Mouse (Mus musculus) stomach, embryonic 14.5 days (tissue): ENCODE data around the gene Clip1. TPM values are rescaled to one million over a fixed set of nuclear protein-coding genes. Genes with fewer than 3 reads are reported as not detected.
A peak's percentile ranks its signal among the peaks of the same experiment; 100 is the strongest.

Experiments used
- ATAC-seq: fragments of 200-750 bp; cut with Nextera tagmentation; 2 replicates; pipeline ENCODE4 v1.8.0; 2017; ENCODE audit warnings: low read depth, moderate TSS enrichment; ENCODE audit not compliant: insufficient number of reproducible peaks, insufficient read depth, low FRiP score
- H3K27ac ChIP-seq: fragments of 300-500 bp; sonication (generic); 2 replicates; pipeline ENCODE4 v1.5.1; 2014; ENCODE audit warnings: mild to moderate bottlenecking, low read length, moderate library complexity, mixed read lengths
- H3K27me3 ChIP-seq: fragments of 300-500 bp; sonication (generic); 2 replicates; pipeline ENCODE4 v1.6.1; 2014; ENCODE audit warnings: low read length, control low read depth, mixed read lengths; ENCODE audit not compliant: control insufficient read depth, insufficient read depth
- H3K36me3 ChIP-seq: fragments of 300-500 bp; sonication (generic); 2 replicates; pipeline ENCODE4 v1.6.1; 2014; ENCODE audit warnings: mild to moderate bottlenecking, control low read depth, low read length, moderate library complexity, mixed read lengths; ENCODE audit not compliant: control insufficient read depth, insufficient read depth
- H3K4me1 ChIP-seq: fragments of 300-500 bp; sonication (generic); 2 replicates; pipeline ENCODE4 v1.6.1; 2014; ENCODE audit warnings: low read length, control low read depth, mixed read lengths; ENCODE audit not compliant: control insufficient read depth, insufficient read depth
- H3K4me2 ChIP-seq: fragments of 300-500 bp; sonication (generic); replicated peaks from 2 replicates; pipeline ENCODE4 v1.6.1; 2014; ENCODE audit warnings: low read depth, low read length, control low read depth
- H3K4me3 ChIP-seq: fragments of 300-500 bp; sonication (generic); 2 replicates; pipeline ENCODE4 v1.5.1; 2014; ENCODE audit warnings: low read depth, low read length, control low read depth
- H3K9ac ChIP-seq: fragments of 300-500 bp; sonication (generic); replicated peaks from 2 replicates; pipeline ENCODE4 v1.6.1; 2014; ENCODE audit warnings: low read depth, mild to moderate bottlenecking, control low read depth, low read length, moderate library complexity, mixed read lengths
- H3K9me3 ChIP-seq: fragments of 300-500 bp; sonication (generic); 2 replicates; pipeline ENCODE4 v1.6.1; 2016; ENCODE audit warnings: low read depth, low read length, control low read depth; ENCODE audit not compliant: control insufficient read depth
- WGBS: fragments of 180-500 bp; shearing (Covaris S2); extraction: QIAGEN DNeasy Blood & Tissue Kit; methylation state at CpG from one replicate; pipeline ENCODE4 v1.1.7; 2014; 5-methylcytosine and 5-hydroxymethylcytosine counted together
- polyA plus RNA-seq: library from polyadenylated mRNA; unstranded; fragments of >200 nt; fragmentation: Nextera tagmentation; extraction: Ambion mirVana; gene quantifications from 2 replicates; pipeline ENCODE4 v1.2.1, GENCODE M21; 2014

Gene Clip1
- polyA plus RNA-seq, 1 experiment from 2014 or later = 39.5 TPM

GRCm38 (mm10) chr5:123700625-123701024, 16.2 kb upstream of the Clip1 start:
- no peak for ATAC-seq
- Histone ChIP-seq H3K4me2 (no peak overlapping the region), H3K9me3 (no peaks in the 10 kb centered on the region), H3K4me3 (no peak overlapping the region), H3K27ac (no peak overlapping the region), H3K4me1 (no peaks in the 10 kb centered on the region), H3K27me3 (no peaks in the 10 kb centered on the region), H3K36me3 (peaks cover 64% of the 10 kb centered on the region), H3K9ac (no peak overlapping the region)
- WGBS = 60% methylated on average over 11 of the region's 11 CpGs

DNA sequence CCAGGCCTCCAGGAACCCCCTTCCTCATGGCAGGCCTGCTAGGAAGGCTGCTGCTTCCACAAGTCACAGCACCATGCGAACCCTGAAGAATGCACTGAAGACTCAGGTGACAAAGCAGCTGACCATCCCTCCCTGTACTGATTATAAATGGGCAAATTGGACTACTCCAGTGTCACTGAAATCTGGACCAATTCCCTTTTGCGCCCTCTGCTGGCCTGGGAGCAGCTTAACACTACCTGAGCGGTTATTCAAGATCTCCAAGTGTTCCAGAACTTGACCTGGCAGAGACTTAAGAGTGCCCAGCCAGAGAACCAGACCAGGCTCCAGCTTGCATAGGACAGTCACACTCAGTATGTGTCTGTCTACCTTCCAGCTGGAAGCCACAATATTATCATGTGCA, 14.8 kb upstream of the Clip1 start:
- no peak overlapping the region for H3K4me2 ChIP-seq
- H3K4me1 ChIP-seq = 0 out of 2 replicates have a peak, but pooled peaks cover 3% of the 10 kb centered on the region
- no peak overlapping the region for H3K9ac ChIP-seq
- no peak overlapping the region for H3K4me3 ChIP-seq
- H3K36me3 ChIP-seq = peaks cover 50% of the 10 kb centered on the region
- no peak for ATAC-seq
- no peak overlapping the region for H3K27ac ChIP-seq
- H3K27me3 ChIP-seq = no peaks in the 10 kb centered on the region
- 18% methylated on average over 3 of the region's 3 CpGs for WGBS
- no peaks in the 10 kb centered on the region for H3K9me3 ChIP-seq

DNA sequence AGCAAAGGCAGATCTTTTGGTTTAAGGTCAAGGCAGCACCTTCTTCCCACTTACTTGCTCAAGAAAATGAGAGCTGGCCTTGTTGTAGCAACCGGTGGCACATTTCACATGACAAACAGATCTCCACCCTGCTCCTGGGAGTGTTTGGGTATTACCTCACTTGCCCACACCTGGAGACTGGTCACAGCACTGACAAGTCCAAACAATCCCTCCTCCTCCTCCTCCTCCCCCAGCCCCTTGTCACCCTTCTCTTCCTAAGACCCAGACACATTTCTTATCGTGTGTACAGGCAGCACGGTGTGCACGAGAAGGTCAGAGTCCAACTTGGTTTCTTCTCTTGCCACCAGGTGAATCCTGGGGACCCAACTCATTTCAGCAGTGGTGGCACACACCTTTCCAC, 12.5 kb upstream of the Clip1 start:
- Histone ChIP-seq H3K4me1 (0 out of 2 replicates have a peak, but pooled peaks cover 4% of the 10 kb centered on the region), H3K4me3 (no peak overlapping the region), H3K9me3 (no peaks in the 10 kb centered on the region), H3K9ac (no peak overlapping the region), H3K36me3 (peaks cover 29% of the 10 kb centered on the region), H3K27ac (peak overlapping the region; percentile 48; the same call in 1 of the 2 replicates), H3K4me2 (no peak overlapping the region), H3K27me3 (no peaks in the 10 kb centered on the region)
- peak; percentile 64 for ATAC-seq
- 66% methylated on average over 4 of the region's 4 CpGs for WGBS

- Histone ChIP-seq H3K27me3 (no peaks in the 10 kb centered on the region), H3K4me2 (no peak overlapping the region), H3K27ac (no peak overlapping the region), H3K9ac (no peak overlapping the region), H3K4me1 (0 out of 2 replicates have a peak, but pooled peaks cover 4% of the 10 kb centered on the region), H3K36me3 (peaks cover 23% of the 10 kb centered on the region), H3K9me3 (no peaks in the 10 kb centered on the region), H3K4me3 (no peak overlapping the region)
- ATAC-seq = no peak
- 87% methylated on average over 7 of the region's 7 CpGs for WGBS
Measured at GRCm38 (mm10) chr5:123696244-123696643, 11.8 kb upstream of the Clip1 start.

DNA sequence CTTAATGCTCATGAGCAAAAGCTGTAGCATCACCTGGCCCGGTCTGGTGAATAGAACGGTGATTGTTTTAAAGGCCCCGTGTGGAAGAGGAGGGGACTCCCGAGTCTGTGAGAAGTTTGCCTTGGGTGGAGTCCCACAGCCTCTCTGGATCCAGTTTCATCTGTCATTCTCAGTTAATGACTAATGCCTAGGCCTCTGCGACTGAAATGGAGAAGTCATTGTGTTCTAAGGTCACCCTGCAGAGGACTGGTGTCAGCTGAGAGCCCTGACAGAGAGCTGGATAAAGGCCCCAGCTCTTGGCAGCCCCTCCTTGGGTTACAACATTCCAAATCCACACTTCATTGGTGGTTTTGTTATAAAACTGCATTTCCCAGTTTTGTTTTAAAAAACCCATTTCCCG, 10.1 kb upstream of the Clip1 start:
- Histone ChIP-seq H3K9me3 (no peaks in the 10 kb centered on the region), H3K27ac (peak overlapping the region; percentile 22; the same call in 1 of the 2 replicates), H3K4me3 (no peak overlapping the region), H3K4me2 (no peak overlapping the region), H3K9ac (no peak overlapping the region), H3K36me3 (peaks cover 7% of the 10 kb centered on the region), H3K27me3 (no peaks in the 10 kb centered on the region), H3K4me1 (0 out of 2 replicates have a peak, but pooled peaks cover 4% of the 10 kb centered on the region)
- WGBS = 40% methylated on average over 6 of the region's 6 CpGs
- ATAC-seq = no peak

DNA sequence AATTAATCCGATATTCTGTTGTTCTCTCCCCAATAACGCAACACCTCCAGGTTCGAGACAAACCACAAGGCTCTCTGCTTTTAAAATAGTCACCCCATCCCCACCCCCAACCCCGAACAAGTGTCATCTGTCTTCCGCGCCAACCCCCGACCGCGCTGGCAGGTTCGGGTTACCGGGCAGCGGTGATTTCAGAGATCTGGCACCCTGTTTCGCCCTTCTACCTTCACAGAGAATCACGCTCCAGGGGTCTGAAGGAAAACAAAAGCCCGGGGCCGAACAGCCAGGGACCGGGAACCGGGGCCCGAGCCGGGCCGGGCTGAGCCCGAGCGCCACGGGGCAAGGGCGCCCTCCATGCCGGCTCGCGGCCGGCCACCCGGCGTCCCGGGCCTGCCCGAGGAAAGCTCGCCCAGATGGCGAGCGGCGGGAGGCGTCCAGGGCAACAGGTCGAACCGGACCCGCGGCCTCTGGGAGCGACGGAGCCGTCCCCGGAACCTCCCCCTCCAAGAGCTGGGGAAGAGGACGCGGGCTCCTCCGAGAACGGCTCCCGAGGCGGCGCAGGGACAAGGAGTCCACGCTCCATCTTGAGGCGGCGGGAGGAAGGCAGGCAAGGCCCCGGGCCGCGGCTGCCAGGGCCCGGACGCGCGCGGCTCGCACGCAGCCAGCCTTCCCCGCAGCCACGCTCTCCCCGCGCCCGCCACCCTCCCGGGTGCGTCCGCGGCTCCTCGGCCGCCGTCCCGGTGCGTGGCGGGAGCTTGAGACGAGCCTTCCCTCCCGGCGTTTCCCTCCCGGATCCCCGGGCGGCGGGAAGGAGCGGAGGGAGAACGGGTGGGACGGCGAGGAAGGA, 819 bp downstream of the Clip1 start:
- Histone ChIP-seq H3K36me3 (no peaks in the 10 kb centered on the region), H3K4me1 (peaks cover 28% of the 10 kb centered on the region), H3K27ac (peak overlapping the region; percentile 89), H3K9me3 (no peaks in the 10 kb centered on the region), H3K4me3 (peak overlapping the region; percentile 92), H3K27me3 (no peaks in the 10 kb centered on the region), H3K9ac (peak overlapping the region; percentile 94), H3K4me2 (peak overlapping the region; percentile 59)
- under 1% methylated on average over 78 of the region's 92 CpGs for WGBS
- ATAC-seq = peak; percentile 53; the same call in 1 of the 2 replicates

- Histone ChIP-seq H3K4me2 (peak overlapping the region; percentile 59), H3K27me3 (no peaks in the 10 kb centered on the region), H3K36me3 (no peaks in the 10 kb centered on the region), H3K9ac (0 out of 2 replicates have a peak overlapping the region, but pooled peaks have one; percentile 94), H3K27ac (no peak overlapping the region), H3K9me3 (no peaks in the 10 kb centered on the region), H3K4me3 (peak overlapping the region; percentile 92), H3K4me1 (peaks cover 28% of the 10 kb centered on the region)
- WGBS = 3% methylated on average over 6 of the region's 6 CpGs
- no peak for ATAC-seq
Measured at GRCm38 (mm10) chr5:123683043-123683376, 1.4 kb downstream of the Clip1 start.

DNA sequence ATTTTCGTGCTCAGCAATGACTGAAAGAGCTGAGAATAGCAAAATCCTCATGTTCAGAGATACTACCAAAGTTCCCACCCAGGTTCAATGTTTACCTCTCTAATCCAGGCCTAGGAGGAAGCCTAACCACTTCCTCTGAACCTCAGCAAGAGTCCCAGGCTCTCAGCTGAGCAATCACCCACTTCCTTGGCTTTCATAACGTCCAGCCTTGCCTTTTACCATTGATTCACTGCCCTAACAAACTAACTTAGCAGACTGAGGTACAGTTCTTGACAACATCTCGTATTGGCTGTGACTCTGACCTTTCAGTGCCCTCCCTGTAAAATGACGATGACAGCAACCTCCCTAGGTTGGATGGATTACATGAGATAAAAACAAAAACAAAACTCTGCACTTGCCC, 2.0 kb downstream of the Clip1 start:
- Histone ChIP-seq H3K27me3 (no peaks in the 10 kb centered on the region), H3K36me3 (no peaks in the 10 kb centered on the region), H3K4me1 (peaks cover 28% of the 10 kb centered on the region), H3K9me3 (no peaks in the 10 kb centered on the region), H3K4me3 (peak overlapping the region; percentile 92; the same call in 1 of the 2 replicates), H3K27ac (no peak overlapping the region), H3K4me2 (peak overlapping the region; percentile 59), H3K9ac (no peak overlapping the region)
- no peak for ATAC-seq
- WGBS = 27% methylated on average over 4 of the region's 4 CpGs
